Mouse (Mus musculus) forelimb bud, embryonic 11.5 days (tissue): ENCODE measurements around the gene Npas1.

Source experiments
- DNase-seq: peaks from one replicate; pipeline ENCODE4 v3.0.0-alpha.2; 2012; ENCODE audit warnings: low read depth, low spot score

Gene Npas1

GRCm38 (mm10) chr7:16418713-16419112, 58.8 kb downstream of the Npas1 start:
- DNase-seq: no peak

DNA sequence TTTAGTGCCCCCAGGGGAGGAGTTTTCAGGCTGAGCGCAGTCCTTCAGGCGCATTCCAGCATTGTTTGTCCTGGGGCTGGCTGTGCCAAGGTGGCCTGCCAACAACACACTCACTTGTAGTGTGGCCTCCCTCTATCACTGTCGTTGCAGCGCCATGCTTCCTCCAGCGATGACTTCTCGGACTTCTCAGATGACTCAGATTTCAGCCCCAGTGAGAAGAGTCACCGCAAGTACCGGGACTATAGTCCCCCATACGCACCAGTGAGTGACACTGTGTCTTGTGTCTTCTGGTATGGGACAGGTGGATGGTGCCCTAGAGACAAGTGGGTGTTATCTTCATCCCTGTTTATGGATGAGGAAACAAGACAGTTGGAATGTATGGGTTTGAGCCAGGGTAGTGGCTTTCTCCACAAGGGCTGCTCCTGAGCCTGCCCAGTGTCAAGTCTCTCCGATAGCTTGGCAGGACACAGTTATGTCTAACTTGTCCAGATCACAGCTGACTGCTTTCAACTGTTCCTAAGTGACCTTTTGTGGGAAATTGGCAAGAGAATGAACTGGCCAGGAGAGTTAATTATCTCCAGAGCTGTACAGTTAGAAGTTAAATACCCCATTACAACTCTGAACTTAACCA, 60.3 kb downstream of the Npas1 start:
- DNase-seq: no peak

DNA sequence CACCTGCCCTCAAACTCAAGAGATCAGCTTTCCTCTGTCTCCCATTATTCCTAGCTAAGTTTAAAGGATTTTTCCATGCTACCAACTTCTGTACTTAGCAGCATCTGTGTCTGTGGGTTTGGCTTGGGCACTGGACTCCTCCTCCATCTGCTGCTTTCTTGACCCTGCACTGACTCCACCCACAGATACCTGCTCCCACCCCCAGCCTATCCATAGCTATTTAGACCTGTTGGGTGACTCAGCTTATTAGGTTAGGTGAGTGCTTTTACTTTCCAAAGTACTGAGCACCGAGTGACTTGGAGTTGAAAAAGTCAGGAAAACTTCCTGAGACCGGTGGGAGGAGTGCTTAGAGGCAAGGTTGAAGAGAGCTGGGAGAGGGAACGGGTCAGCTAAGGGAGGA, 62.1 kb downstream of the Npas1 start:
- no peak for DNase-seq

DNA sequence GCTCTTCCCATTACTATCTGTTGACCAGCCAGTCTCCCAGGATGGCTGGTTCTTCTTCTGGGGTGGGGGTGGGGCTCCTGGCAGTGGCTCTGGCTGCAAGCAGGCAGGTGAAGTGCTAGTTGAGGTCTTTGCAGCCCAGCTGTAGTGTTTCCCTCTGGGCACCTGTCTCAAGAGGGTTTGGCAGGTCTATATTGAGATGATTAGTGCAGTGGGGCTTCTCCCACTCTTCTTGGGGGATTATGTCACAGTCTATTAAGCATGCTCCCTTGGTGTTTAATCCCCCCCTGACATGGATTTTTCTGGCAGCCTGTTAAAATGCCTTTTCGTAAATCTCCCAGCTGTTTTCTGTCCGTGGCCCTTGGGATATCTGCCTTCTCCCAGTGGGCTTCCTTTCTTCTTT, 64.6 kb downstream of the Npas1 start:
- no peak for DNase-seq

GRCm38 (mm10) chr7:16412220-16412896, 65.2 kb downstream of the Npas1 start:
- DNase-seq: no peak

GRCm38 (mm10) chr7:16411100-16411499, 66.4 kb downstream of the Npas1 start:
- DNase-seq: no peak

DNA sequence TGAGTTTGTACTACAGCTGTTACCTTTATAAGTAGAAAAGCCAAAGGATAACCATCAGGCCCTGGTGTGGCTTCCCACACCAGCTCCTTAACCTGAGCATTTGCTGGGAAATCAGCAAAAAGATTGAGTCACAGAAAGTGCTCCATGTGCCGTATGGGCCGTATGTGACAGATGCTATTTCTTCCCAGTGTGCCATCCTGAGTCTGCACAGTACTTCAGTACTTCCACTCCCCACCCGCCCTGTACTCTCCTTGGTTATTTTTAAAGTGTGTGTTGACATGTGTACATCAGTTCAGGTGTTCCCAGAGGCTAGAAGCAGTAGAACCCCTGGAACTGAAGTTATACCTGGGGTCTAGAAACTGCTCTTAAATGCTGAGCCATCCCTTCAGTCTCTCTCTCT, 70.5 kb downstream of the Npas1 start:
- DNase-seq: no peak
